Mouse (Mus musculus) stomach, embryonic 16.5 days (tissue): ENCODE results near the gene Sned1. TPM values are rescaled to one million over a fixed set of nuclear protein-coding genes. Genes with fewer than 3 reads are reported as not detected.
"Not testable (repeated sequence)": the region's sequence is repeated elsewhere in the genome, so short reads cannot be mapped to it uniquely, and the experiment has no call there.

Experiments used
- ATAC-seq: fragments of 200-750 bp; cut with Nextera tagmentation; 2 replicates; pipeline ENCODE4 v1.8.0; 2017; ENCODE audit warnings: moderate number of reproducible peaks, moderate TSS enrichment; ENCODE audit not compliant: insufficient read depth, low FRiP score
- H3K27ac ChIP-seq: fragments of 300-500 bp; sonication (generic); 2 replicates; pipeline ENCODE4 v1.5.1; 2014; ENCODE audit warnings: low read length
- H3K27me3 ChIP-seq: fragments of 300-500 bp; sonication (generic); 2 replicates; pipeline ENCODE4 v1.6.1; 2014; ENCODE audit warnings: low read length, control low read depth, mixed read lengths; ENCODE audit not compliant: control insufficient read depth, insufficient read depth
- H3K36me3 ChIP-seq: fragments of 300-500 bp; sonication (generic); 2 replicates; pipeline ENCODE4 v1.6.1; 2014; ENCODE audit warnings: low read length; ENCODE audit not compliant: control insufficient read depth, insufficient read depth
- H3K4me1 ChIP-seq: fragments of 300-500 bp; sonication (generic); 2 replicates; pipeline ENCODE4 v1.6.1; 2014; ENCODE audit warnings: low read length, control low read depth, mixed read lengths; ENCODE audit not compliant: control insufficient read depth, insufficient read depth
- H3K4me2 ChIP-seq: fragments of 300-500 bp; sonication (generic); 2 replicates; pipeline ENCODE4 v1.6.1; 2014; ENCODE audit warnings: low read depth, low read length, mixed read lengths
- H3K4me3 ChIP-seq: fragments of 300-500 bp; sonication (generic); replicated peaks from 2 replicates; pipeline ENCODE4 v1.5.1; 2014; ENCODE audit warnings: mild to moderate bottlenecking, low read length
- H3K9ac ChIP-seq: fragments of 300-500 bp; sonication (generic); 2 replicates; pipeline ENCODE4 v1.6.1; 2014; ENCODE audit warnings: low read length
- H3K9me3 ChIP-seq: fragments of 300-500 bp; sonication (generic); replicated peaks from 2 replicates; pipeline ENCODE4 v1.6.1; 2016; ENCODE audit warnings: low read length, control low read depth; ENCODE audit not compliant: control insufficient read depth
- WGBS: fragments of 180-500 bp; shearing (Covaris S2); extraction: QIAGEN DNeasy Blood & Tissue Kit; methylation state at CpG from one replicate; pipeline ENCODE4 v1.1.7; 2014; 5-methylcytosine and 5-hydroxymethylcytosine counted together
- polyA plus RNA-seq: library from polyadenylated mRNA; unstranded; fragments of >200 nt; fragmentation: Nextera tagmentation; extraction: Ambion mirVana; gene quantifications from 2 replicates; pipeline ENCODE4 v1.2.1, GENCODE M21; 2015

Gene Sned1
- polyA plus RNA-seq, 1 experiment from 2014 or later, result 9.2 TPM

- Histone ChIP-seq H3K4me1 (no peaks in the 10 kb centered on the region), H3K4me2 (no peak overlapping the region), H3K4me3 (no peak overlapping the region), H3K27me3 (no peaks in the 10 kb centered on the region), H3K27ac (no peak overlapping the region), H3K36me3 (no peaks in the 10 kb centered on the region), H3K9me3 (no peaks in the 10 kb centered on the region), H3K9ac (no peak overlapping the region)
- 70% methylated on average over 7 of the region's 7 CpGs for WGBS
- no peak for ATAC-seq
Measured at GRCm38 (mm10) chr1:93277041-93277440, 41.4 kb downstream of the Sned1 start.

GRCm38 (mm10) chr1:93289678-93290214 lies 54.1 kb downstream of the Sned1 start:
- H3K27ac ChIP-seq, result no peak overlapping the region
- no peak for ATAC-seq
- no peak overlapping the region for H3K9ac ChIP-seq
- H3K9me3 ChIP-seq, result no peaks in the 10 kb centered on the region
- no peak overlapping the region for H3K4me2 ChIP-seq
- 34% methylated on average over 3 of the region's 3 CpGs for WGBS
- no peaks in the 10 kb centered on the region for H3K4me1 ChIP-seq
- H3K27me3 ChIP-seq, result no peaks in the 10 kb centered on the region
- H3K4me3 ChIP-seq, result no peak overlapping the region
- H3K36me3 ChIP-seq, result no peaks in the 10 kb centered on the region

- Histone ChIP-seq H3K4me3 (no peak overlapping the region), H3K9ac (no peak overlapping the region), H3K4me1 (no peaks in the 10 kb centered on the region), H3K27me3 (no peaks in the 10 kb centered on the region), H3K27ac (no peak overlapping the region), H3K36me3 (no peaks in the 10 kb centered on the region), H3K4me2 (no peak overlapping the region), H3K9me3 (no peaks in the 10 kb centered on the region)
- WGBS, result 78% methylated on average over 4 of the region's 4 CpGs
- ATAC-seq, result no peak
Measured at GRCm38 (mm10) chr1:93290956-93291355, 55.3 kb downstream of the Sned1 start.

- Histone ChIP-seq H3K27ac (no peak overlapping the region), H3K4me2 (no peak overlapping the region), H3K9me3 (no peaks in the 10 kb centered on the region), H3K27me3 (no peaks in the 10 kb centered on the region), H3K4me1 (no peaks in the 10 kb centered on the region), H3K4me3 (no peak overlapping the region), H3K36me3 (no peaks in the 10 kb centered on the region), H3K9ac (no peak overlapping the region)
- ATAC-seq, result no peak
- 90% methylated on average over 1 of the region's 1 CpGs for WGBS
Measured at GRCm38 (mm10) chr1:93291591-93291990, 56.0 kb downstream of the Sned1 start.

- ATAC-seq, result no peak
- Histone ChIP-seq H3K27ac (no peak overlapping the region), H3K4me2 (no peak overlapping the region), H3K9me3 (no peaks in the 10 kb centered on the region), H3K4me3 (no peak overlapping the region), H3K36me3 (no peaks in the 10 kb centered on the region), H3K9ac (no peak overlapping the region), H3K27me3 (no peaks in the 10 kb centered on the region), H3K4me1 (no peaks in the 10 kb centered on the region)
- WGBS, result 79% methylated on average over 8 of the region's 8 CpGs
Measured at GRCm38 (mm10) chr1:93292006-93292405, 56.4 kb downstream of the Sned1 start.

- not testable (repeated sequence) for H3K9me3 ChIP-seq, H3K4me3 ChIP-seq, ATAC-seq, H3K36me3 ChIP-seq, H3K4me1 ChIP-seq, H3K4me2 ChIP-seq, H3K9ac ChIP-seq, H3K27ac ChIP-seq, H3K27me3 ChIP-seq
- WGBS, result 84% methylated on average over 3 of the region's 3 CpGs
Measured at GRCm38 (mm10) chr1:93294491-93294890, 58.9 kb downstream of the Sned1 start.

GRCm38 (mm10) chr1:93299791-93300190 lies 64.2 kb downstream of the Sned1 start:
- ATAC-seq, result no peak
- 0 out of 2 replicates have a peak, but pooled peaks cover 6% of the 10 kb centered on the region for H3K36me3 ChIP-seq

GRCm38 (mm10) chr1:93300578-93300977 lies 64.9 kb downstream of the Sned1 start:
- no peak overlapping the region for H3K9ac ChIP-seq
- no peak for ATAC-seq
- H3K27me3 ChIP-seq, result no peaks in the 10 kb centered on the region
- H3K27ac ChIP-seq, result no peak overlapping the region
- peaks cover 4% of the 10 kb centered on the region; the same call in 1 of the 2 replicates for H3K4me1 ChIP-seq
- H3K9me3 ChIP-seq, result no peaks in the 10 kb centered on the region
- 0 out of 2 replicates have a peak, but pooled peaks cover 6% of the 10 kb centered on the region for H3K36me3 ChIP-seq
- no peak overlapping the region for H3K4me3 ChIP-seq
- H3K4me2 ChIP-seq, result no peak overlapping the region
- WGBS, result 82% methylated on average over 3 of the region's 3 CpGs

More at GRCm38 (mm10) chr1:93299791-93300190, 64.2 kb downstream of the Sned1 start:
- Histone ChIP-seq H3K9me3 (no peaks in the 10 kb centered on the region), H3K4me1 (no peaks in the 10 kb centered on the region), H3K4me2 (no peak overlapping the region), H3K27me3 (no peaks in the 10 kb centered on the region), H3K4me3 (no peak overlapping the region), H3K27ac (no peak overlapping the region), H3K9ac (no peak overlapping the region)
- 72% methylated on average over 4 of the region's 4 CpGs for WGBS

GRCm38 (mm10) chr1:93305581-93306337 lies 70.1 kb downstream of the Sned1 start, which contains the start of gene Mterf4:
Gene Mterf4, minus strand, starts transcription at chr1:93305915.
- Histone ChIP-seq H3K27ac (0 out of 2 replicates have a peak within 1 kb of the TSS, but pooled peaks have one; percentile 23), H3K4me3 (peak within 1 kb of the TSS; percentile 80), H3K9me3 (no peaks in the 10 kb centered on the region), H3K27me3 (no peaks in the 10 kb centered on the region), H3K4me1 (peaks cover 4% of the 10 kb centered on the region; the same call in 1 of the 2 replicates), H3K36me3 (0 out of 2 replicates have a peak, but pooled peaks cover 6% of the 10 kb centered on the region), H3K4me2 (peak within 1 kb of the TSS; percentile 75), H3K9ac (peak within 1 kb of the TSS; percentile 81)
- WGBS, result 7% methylated on average over 36 of the region's 36 CpGs
- ATAC-seq, result peak; percentile 94
